Mouse (Mus musculus): ENCODE data around the gene Cd180.

- TF ChIP-seq CTCF (IDR thresholded peaks at IDR 0.05; ENCODE audit: insufficient read depth, low read depth, low read length) (no peak), POLR2A (IDR thresholded peaks at IDR 0.05; ENCODE audit: insufficient read depth, low read depth, low read length) (no peak)
Measured at GRCm38 (mm10) chr13:102733063-102733462, 39.7 kb downstream of the Cd180 start.
